Mouse (Mus musculus): ENCODE measurements around the gene Lrp1.

Gene Lrp1

DNA sequence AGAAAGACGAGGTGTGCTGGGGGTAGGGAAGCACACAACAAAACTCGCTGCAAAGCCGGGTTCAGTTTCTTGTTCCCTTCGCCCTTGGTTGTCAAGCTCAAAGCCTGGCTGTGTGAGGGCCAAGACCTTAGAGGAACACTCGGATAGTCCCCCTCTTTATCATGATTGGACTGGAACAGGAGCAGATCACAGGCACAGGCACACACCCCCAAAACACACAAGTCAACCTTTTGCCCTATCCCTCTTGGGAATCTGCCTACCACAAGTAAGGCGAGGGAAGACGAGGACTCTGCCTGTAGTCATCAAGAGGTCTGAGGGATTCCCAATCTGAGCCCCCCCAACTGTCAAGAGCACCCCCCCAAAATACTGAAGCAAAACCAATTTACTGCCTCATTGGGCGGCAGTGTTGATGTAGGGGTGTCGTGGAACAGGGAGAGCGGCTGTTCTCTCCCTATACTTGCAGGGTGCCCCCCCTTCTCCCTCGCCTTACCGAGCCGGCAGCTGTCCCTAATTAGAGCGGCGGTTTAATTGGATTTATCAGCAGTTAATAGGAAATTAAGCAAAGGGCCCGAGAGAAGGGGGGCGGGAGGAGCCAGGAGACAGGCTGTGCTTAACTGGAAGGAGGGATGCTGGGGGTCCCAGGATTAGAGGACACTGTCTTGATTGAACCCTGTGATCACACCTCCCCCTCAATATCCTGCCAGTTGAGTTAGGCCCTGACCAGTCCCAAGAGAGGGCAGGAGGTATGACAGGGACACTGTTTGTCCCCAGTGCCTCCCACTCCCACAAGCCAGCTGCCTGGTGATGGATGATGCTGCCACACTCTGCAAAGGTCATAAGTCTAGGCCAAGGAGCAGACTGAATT, 110.9 kb downstream of the Lrp1 start:
- intact Hi-C loops (cut with DNase I) = no loop called here

DNA sequence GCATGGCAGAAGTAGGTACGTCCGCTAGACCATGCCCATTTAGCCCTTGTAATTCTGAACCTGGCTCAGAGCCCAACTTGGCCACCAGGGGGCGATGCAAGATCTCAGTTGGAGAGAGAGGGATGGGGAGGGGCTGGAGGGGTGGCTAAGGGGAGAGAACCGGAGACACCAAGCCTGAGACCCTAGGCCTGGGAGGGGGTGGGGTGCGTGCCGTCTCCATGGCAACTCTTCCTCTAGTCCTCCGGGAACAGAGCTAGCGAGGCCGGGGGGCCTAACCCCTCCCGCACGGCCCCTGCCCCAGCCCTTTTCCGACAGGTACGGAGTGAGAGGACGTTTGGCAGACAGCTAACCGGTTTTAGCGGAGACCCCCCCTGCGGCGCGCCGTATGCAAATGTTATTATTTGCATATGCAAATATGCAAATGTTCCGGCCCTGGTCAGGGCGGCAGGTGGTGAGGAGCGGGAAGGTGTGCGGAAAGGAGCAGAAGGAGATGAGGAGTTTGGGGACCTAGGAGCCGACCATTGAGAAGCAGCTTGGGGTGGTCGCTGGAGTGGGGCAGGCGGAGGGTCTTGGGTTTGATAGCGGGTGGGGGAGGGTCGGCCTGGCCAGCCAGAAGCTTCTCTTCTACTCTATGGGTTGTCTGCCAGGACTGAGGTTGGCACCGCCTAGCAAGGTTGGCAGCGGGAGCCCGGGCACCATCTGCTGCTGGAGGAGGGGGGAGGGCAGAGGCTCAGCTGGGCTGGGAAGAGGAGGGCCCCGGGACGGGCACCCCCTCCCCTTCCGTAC, 111.7 kb downstream of the Lrp1 start:
- intact Hi-C loops (cut with DNase I) = no loop called here

DNA sequence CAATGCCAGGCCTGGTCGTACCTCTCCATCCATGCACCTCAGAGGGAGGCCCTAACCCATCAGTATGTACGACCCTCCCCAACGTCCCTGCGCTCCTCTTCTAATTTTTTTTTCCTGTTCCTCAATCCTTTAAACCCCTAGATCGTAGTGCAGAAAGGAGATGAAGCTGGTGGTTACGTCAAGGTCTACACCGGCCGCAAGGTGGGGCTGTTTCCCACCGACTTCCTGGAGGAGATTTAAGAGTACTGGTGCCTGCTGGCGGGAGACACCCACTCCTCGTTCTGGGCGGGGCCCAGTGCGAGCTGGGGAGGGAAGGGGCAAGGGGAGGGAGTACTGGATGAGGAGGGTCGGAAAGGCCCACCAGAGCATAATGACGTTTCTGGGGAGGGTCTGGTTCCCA, 112.7 kb downstream of the Lrp1 start:
- intact Hi-C loops (cut with DNase I) = loop anchor here (1.0 kb wide), 1 partner anchor 30 kb away; no protein-coding TSS in a partner anchor

DNA sequence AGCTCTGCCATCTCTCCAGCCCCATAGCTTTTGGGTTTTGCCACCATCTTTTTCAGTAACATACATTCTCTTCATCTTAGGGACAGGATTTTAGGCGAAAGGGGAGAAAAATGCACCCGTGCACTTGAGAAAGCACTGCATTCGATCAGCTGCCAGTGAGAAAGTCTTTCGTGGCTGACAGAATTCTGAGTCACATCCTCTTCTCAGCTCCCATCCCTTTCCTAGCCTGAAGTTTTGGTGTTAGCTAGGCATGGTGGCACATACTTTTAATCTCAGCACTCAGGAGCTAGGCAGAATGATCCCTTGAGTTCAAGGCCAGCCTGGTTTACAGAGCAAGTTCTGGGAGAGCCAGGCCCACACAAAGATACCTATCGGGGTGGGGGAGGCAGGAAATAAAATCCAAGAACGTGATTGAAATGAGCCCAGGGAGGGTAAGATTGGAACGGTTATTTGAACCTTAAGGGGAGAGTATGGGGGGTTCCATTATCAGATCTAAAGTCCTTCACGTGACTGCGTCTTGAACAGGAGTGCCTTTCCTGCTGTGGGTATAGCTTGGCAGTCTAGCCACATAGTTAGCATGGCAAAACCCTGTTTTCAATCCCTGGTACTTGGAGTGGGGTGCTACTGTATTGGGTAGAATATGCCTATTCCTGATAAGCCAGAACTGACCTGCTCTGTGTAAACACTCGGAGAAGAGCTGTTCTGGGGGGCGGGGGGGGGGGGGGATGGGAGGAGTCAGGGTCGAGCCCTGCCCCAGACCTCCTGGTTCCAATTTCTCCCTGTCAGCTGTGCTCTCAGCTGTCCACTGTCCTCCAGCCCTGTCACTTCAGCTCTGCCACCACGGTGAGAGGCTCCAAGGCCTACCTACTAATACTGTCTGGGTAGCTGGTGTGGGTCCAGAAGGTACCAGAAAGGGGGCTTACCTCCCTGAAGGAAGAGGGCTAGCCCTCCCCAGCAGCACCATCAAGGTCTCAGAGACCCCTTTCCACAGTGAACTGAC, 119.8 kb downstream of the Lrp1 start, which contains the start of gene Stac3:
Gene Stac3 (plus strand): TSS at position 793 of the 1,000 bp plus-strand sequence.
- intact Hi-C loops (cut with DNase I) = no loop called here

DNA sequence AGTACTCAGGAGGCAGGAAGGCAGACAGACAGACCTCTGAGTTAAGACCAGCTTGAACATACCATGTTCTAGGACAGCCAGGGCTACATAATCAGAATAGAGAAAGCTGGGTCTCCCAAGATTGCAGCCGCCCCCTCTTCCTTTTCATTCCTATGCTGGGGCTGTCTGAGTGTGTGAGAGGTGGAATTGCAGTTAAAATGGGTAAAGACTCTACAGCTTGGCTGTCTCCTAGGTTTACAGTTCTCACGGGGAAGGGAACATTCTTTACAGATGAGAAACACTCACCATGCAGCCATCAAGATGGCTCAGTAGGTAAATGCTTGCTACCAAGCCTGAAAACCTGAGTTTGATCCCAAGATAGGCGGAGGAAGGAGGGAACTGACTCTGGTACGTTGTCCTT, 120.9 kb downstream of the Lrp1 start:
- intact Hi-C loops (cut with DNase I) = no loop called here

DNA sequence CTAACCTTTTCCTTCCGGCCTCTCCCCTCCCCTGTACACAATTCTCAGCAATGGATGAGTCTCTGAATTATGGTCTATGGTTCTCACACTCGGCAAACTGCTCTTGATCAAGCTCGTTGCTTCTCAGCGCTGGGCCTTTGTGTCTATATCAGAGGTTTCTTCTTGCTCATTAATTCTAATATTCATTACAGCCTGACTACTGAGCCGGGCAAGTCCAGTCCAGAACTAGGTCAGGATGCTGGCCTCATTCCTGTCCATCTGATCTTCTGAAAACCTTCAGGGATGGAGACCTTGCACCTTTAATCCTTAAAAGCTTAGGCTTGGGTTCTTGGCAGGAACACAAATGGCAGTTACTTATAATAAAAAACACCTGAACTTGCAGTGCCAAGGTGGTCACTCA, 121.4 kb downstream of the Lrp1 start:
- intact Hi-C loops (cut with DNase I) = no loop called here

DNA sequence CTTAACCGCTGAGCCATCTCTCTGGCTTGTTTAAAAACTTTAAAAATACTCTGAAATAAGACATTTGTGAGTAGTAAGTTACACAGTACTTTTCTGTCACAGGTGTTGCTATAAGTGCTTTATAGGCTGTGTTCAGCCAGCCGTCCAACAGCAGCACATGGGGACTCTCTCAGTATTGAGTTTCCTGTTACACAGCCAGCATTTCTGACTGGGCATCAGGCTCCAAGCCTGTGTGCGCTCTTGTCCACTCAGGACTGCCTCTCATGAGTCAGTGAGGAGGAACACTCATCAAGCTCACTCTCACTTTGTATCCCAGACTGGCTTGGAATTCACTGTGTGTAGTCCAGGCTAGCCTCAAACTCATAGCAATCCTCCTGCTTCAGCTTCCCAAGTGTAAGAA, 124.8 kb downstream of the Lrp1 start:
- intact Hi-C loops (cut with DNase I) = no loop called here

DNA sequence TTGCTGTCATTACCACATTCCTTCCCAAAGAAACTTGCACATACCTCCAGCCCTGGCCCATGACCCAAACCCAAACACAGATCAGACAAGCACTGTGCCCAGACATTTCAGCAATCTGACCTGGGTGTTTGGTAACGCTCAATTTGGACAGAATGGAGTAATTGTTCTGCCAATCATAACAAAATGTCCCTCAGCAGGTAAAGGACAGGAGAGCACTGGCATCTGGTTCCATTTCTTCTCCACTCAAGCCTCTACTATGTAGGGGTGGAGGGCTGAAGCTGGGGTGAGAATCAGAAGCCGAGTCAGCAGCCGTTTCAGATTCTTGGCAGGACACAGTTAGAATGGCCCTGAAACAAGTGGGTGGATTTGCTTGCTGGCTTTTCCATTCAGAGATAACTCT, 128.8 kb downstream of the Lrp1 start:
- intact Hi-C loops (cut with DNase I) = no loop called here

DNA sequence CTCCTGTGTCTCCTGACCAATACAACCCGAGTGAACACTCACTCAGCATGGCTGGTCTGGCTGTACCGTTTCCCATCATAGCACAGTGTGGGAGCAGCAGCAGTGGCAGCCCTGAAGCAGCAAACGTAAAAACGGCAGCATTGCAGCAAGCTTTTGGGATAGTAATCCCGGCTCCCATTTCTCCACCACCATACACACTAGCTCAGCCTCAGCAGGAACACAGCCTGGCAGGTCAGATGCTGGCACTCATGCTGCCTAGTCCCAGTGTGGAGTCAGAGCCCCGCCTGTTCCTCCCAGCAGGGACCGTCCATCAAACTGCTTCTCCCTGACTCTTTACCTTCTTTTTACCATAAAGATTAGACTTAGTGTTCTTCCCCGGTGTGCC, 129.8 kb downstream of the Lrp1 start:
- intact Hi-C loops (cut with DNase I) = no loop called here

DNA sequence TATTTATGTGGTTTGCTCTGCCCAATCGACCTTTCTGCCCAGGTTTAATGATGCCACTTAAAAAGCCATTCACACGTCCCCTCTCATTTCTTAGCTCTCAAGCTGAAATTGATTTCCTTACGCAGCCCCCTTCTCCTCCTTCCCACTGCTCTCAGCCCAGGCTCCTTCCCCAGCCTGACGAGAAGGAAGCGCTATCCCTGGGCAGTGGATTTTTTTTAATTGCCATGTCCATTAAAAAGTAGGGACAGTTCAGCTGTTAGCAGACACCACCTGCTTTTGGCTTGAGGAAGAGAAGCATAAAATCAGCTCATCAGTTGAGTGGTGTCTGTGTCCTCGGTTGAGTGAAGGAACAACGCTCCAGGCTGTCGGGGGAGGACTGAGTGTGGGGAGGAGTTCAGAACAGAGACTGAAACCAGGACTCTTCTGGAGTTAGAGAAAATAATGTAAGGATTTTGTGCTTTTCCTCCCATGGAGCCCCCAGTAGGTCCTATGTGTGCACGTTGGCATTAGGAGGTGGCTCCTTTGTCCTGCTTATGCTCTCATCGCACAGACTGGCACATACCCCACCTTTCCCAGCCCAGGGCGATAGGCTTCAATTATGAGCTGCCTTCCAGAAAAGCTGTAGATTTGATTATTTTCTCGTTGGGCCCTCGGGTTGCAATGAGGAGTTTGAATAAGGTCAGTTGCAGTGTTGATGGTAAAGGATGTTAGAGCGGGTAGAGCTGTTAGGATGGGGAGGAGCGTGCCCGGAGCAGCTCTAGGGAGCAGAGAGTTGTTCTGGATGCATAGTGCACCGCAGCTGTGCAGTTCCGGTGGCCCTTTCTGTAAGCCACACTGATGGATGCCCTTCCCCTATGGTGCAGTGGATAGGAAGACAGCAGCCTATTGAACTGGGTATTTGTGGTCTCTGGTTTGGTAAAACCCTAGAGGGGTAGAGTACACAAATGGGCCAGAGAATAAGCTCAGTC, 130.5 kb downstream of the Lrp1 start:
- intact Hi-C loops (cut with DNase I) = no loop called here

DNA sequence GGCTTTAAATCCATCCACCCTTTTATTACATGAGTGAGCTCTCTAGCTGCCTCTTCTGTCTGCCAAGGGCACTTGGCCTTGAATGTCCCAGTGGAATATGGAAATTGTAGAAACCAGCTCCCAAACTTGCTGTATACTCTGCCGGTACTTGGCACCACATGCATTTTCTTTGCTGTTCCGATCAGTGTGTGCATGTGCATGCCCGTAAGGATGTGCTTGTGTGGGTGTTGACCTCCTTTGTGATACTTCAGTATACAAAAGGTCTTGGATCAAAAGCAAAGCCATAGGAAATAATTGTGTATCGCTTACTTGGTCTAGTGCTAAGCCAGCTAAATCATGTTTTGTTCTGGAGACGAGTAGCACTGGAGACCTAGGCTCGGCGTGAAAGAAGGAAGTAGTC, 132.1 kb downstream of the Lrp1 start:
- intact Hi-C loops (cut with DNase I) = no loop called here

Measured in adrenal gland (tissue).